Mouse (Mus musculus) fat pad, adult 2 months (tissue): ENCODE data around the gene Lrrc26.
"Not testable (repeated sequence)": the region's sequence is repeated elsewhere in the genome, so short reads cannot be mapped to it uniquely, and the experiment has no call there.

ENCODE experiments used
- DNase-seq: peaks from one replicate; pipeline ENCODE4 v3.0.0-alpha.2; 2011; ENCODE audit warnings: low read depth, low spot score; ENCODE audit errors: extremely low read depth

Lrrc26 gene

GRCm38 (mm10) chr2:25289651-25290050 lies at the start of gene Lrrc26:
Lrrc26 (plus strand) TSS chr2:25289915.
- no peak for DNase-seq

GRCm38 (mm10) chr2:25240310-25240709 lies 49.4 kb upstream of the Lrrc26 start:
- DNase-seq, result no peak

- DNase-seq, result no peak
Observed at GRCm38 (mm10) chr2:25240723-25241437, 48.8 kb upstream of the Lrrc26 start.

GRCm38 (mm10) chr2:25241438-25241775 lies 48.3 kb upstream of the Lrrc26 start:
- DNase-seq, result no peak

- no peak for DNase-seq
Observed at GRCm38 (mm10) chr2:25242101-25242506, 47.6 kb upstream of the Lrrc26 start, which contains the start of the genes Rnf208 and Cysrt1. Rnf208 (plus strand) TSS chr2:25242255. Cysrt1 (minus strand) TSS chr2:25242452.

- DNase-seq, result no peak
Observed at GRCm38 (mm10) chr2:25243342-25243741, 46.4 kb upstream of the Lrrc26 start.

GRCm38 (mm10) chr2:25244144-25244543 lies 45.6 kb upstream of the Lrrc26 start:
- DNase-seq, result no peak

GRCm38 (mm10) chr2:25246183-25247072 lies 43.3 kb upstream of the Lrrc26 start, which contains the start of gene AL732309.1:
AL732309.1 (minus strand) TSS chr2:25246863.
- DNase-seq, result no peak

GRCm38 (mm10) chr2:25252331-25252730 lies 37.4 kb upstream of the Lrrc26 start:
- DNase-seq, result no peak

GRCm38 (mm10) chr2:25255284-25255779 lies 34.4 kb upstream of the Lrrc26 start, which contains the start of gene Tmem203:
Tmem203 (plus strand) TSS chr2:25255439.
- no peak for DNase-seq

- DNase-seq, result not testable (repeated sequence)
Observed at GRCm38 (mm10) chr2:25256443-25257109, 33.1 kb upstream of the Lrrc26 start.

- not testable (repeated sequence) for DNase-seq
Observed at GRCm38 (mm10) chr2:25257250-25257649, 32.5 kb upstream of the Lrrc26 start.

- DNase-seq, result no peak
Observed at GRCm38 (mm10) chr2:25258887-25259286, 30.8 kb upstream of the Lrrc26 start.

- DNase-seq, result no peak
Observed at GRCm38 (mm10) chr2:25261870-25262269, 27.8 kb upstream of the Lrrc26 start.

GRCm38 (mm10) chr2:25262291-25262767 lies 27.4 kb upstream of the Lrrc26 start, which contains the start of gene Tprn:
Tprn (plus strand) TSS chr2:25262618.
- peak; percentile 93 for DNase-seq

GRCm38 (mm10) chr2:25262795-25263622 lies 26.7 kb upstream of the Lrrc26 start:
- no peak for DNase-seq

GRCm38 (mm10) chr2:25263623-25264285 lies 26.0 kb upstream of the Lrrc26 start:
- no peak for DNase-seq

- DNase-seq, result no peak
Observed at GRCm38 (mm10) chr2:25264286-25264660, 25.4 kb upstream of the Lrrc26 start.

- DNase-seq, result no peak
Observed at GRCm38 (mm10) chr2:25264851-25265250, 24.9 kb upstream of the Lrrc26 start.
